Mouse (Mus musculus): ENCODE measurements around the gene Slfn14. TPM values are rescaled to one million over a fixed set of nuclear protein-coding genes. Genes with fewer than 3 reads are reported as not detected.

Gene Slfn14
- total RNA-seq (2023): not detected

GRCm38 (mm10) chr11:83286566-83286965, at the start of gene Slfn14:
TSS of gene Slfn14 (minus strand) at chr11:83286726.

DNA sequence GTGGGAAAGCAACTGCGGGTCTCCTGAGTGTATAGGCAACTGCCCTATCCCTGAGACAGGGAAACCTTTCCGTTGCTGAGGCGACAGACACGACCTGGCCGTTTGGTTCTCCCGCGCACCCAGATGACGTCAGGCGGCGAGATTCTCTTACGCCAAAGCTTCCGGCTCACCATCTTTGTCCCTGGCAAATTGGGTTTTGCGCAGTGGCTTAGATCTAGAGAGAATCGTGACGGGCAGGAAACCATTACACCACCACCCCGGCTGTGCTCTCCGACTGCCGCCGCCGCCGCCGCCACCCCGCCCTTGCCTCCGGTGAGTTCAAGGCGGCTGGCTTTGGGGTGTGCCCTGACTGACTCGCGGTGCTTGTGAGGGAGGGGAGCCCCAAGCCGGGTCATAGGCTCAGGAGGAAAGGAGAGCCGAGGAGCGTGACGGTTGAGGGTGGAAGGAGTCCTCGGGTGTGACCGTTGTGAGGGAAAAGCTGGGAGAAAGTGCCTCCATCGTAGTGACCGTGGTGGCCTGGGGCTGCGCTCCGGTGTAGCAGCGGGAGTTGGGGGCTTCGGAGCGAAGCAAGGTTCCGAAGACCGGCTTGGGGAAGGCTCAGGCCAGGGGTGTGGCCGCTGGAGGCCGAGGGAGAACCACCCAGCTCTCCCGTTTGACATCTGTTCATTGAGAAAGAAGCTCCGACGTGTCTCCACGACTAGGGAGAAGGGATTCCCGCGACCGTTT, 16.2 kb upstream of the Slfn14 start, which contains the start of gene Pex12:
Pex12 (minus strand) TSS at position 61 of the 726 bp plus-strand sequence.

DNA sequence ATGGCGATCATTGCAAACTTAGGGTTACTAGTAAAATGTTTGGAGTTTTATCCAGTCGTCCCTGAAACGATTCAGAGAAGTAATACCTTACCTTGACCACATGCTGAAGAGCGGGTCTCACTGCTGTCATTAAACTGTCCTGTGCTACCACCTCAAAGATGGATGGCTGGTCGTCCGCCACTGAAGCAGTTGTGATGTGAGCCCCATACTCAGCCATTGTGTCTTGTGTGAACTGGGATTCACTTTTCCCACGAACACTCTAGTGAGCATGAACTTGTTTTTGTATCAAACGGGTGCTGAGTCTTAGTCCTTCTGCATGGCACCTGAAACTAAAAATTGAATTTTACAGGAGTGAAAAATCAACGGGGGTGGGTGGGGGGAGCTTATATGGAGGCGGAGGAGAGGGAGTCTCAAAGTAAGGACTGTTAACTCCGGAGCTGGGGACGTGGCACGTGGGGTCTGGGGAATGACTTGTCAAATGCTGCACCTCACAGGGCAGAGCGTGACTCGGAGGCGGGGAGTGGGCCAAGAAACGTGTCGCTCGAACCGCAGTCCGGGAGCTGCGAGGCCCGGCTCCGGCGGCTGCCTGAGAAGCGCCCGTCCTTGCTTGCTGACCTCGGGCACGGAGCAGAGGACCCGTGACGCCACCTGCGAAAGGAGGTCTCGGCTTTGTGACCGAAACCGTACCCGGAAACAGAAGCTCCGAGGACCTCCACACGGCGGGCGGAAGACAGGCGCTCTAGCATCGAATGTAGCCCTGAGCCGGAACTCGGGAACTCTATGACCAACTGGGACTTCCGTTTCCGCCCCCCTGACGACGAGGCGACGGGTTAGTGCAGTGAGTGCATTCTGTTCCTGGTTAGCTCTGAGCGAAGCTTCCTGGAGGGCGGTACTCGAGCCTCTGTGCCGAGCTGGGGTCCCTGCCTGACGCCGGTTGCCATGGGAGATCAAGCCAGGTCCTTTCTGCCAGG, 12.0 kb upstream of the Slfn14 start, which contains the start of gene Ap2b1:
Ap2b1 (plus strand) TSS at position 800 of the 971 bp plus-strand sequence.

Other genes with a start within 250 kb of the Slfn14 start
- 186 TPM for gene Slfn2, start 221.6 kb downstream of the Slfn14 start, total RNA-seq (2023)
- gene Slfn1, start 169.9 kb downstream of the Slfn14 start, total RNA-seq (2023): 144 TPM
- 1.7 TPM for gene Slfn4, start 111.5 kb downstream of the Slfn14 start, total RNA-seq (2023)
- 7.7 TPM for gene Slfn3, start 95.4 kb downstream of the Slfn14 start, total RNA-seq (2023)
- 86.8 TPM for gene Ap2b1, start 12.3 kb upstream of the Slfn14 start, total RNA-seq (2023)
- 13.8 TPM for gene Pex12, start 15.9 kb upstream of the Slfn14 start, total RNA-seq (2023)
- gene Rasl10b, start 122.4 kb upstream of the Slfn14 start, total RNA-seq (2023): 0.89 TPM
- gene Gas2l2, start 142.7 kb upstream of the Slfn14 start, total RNA-seq (2023): not detected
- 1.1 TPM for gene 1700020L24Rik, start 151.0 kb upstream of the Slfn14 start, total RNA-seq (2023)
- not detected for gene Mmp28, start 176.3 kb upstream of the Slfn14 start, total RNA-seq (2023)
- 139 TPM for gene Taf15, start 186.4 kb upstream of the Slfn14 start, total RNA-seq (2023)
- gene Heatr9, start 235.4 kb upstream of the Slfn14 start, total RNA-seq (2023): 0.62 TPM
- 55.9 TPM for gene Ccl5, start 243.8 kb upstream of the Slfn14 start, total RNA-seq (2023)

Data from CD4-positive naive resting alpha-beta T cell, adult 57 days (primary cell).